Mouse (Mus musculus): ENCODE data around the gene Kcnip3. TPM values are rescaled to one million over a fixed set of nuclear protein-coding genes. Genes with fewer than 3 reads are reported as not detected.

Kcnip3 gene
- polyA plus RNA-seq, 1 experiment, result 0.28 TPM

GRCm38 (mm10) chr2:127537548-127537947, 15.7 kb upstream of the Kcnip3 start:
- TF ChIP-seq POLR2AphosphoS2 (IDR thresholded peaks at IDR 0.05; ENCODE audit: insufficient read length, low read depth) (no peak), MAX (IDR thresholded peaks at IDR 0.05; ENCODE audit: low read depth) (no peak), MYOD1 (IDR thresholded peaks at IDR 0.05; ENCODE audit: control insufficient read depth in 1 of 3, insufficient read length in 2 of 3, low read depth in 2 of 3) (peak in 1 of 3 experiments; percentile 58), REST (IDR thresholded peaks at IDR 0.05; ENCODE audit: insufficient read depth, insufficient read length) (no peak), CEBPB (IDR thresholded peaks at IDR 0.05; ENCODE audit: insufficient read depth, poor library complexity, severe bottlenecking) (no peak), POLR2A (IDR thresholded peaks at IDR 0.05; ENCODE audit: insufficient read length, low read depth) (no peak)
- Histone ChIP-seq H3K27me3 (ENCODE audit: control insufficient read depth, insufficient read depth, insufficient read length) (peaks cover 63% of the 10 kb centered on the region), H3K4me3 (no peak overlapping the region), H3ac (ENCODE audit: control insufficient read depth, insufficient read length) (no peak overlapping the region), H3K36me3 (ENCODE audit: control insufficient read depth, insufficient read depth) (no peaks in the 10 kb centered on the region), H3K79me2 (ENCODE audit: control insufficient read depth, insufficient read depth) (no peaks in the 10 kb centered on the region), H3K4me2 (ENCODE audit: low read depth) (no peak overlapping the region)

DNA sequence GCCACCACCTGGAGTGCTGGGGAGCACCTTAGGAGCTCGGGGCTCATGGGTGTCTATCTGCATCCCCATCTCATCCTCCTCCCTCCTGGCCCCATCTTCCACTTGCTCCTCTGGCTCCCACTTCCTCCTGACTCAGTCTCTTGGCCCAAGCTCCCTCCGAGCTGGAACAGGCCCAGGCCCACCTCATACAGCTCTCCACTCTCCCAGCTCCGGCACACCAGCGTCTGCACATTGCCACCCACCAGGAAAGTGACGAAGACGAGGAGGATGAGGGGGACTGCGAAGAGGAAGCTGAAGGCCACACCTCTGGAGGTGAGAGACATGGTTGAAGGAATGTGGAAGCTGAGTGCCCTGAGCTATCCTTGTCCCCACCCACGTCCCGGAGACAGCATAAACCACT, 13.5 kb upstream of the Kcnip3 start:
- no peaks in the 10 kb centered on the region for H3K36me3 ChIP-seq (ENCODE audit: control insufficient read depth, insufficient read depth)
- no peak overlapping the region for H3ac ChIP-seq (ENCODE audit: control insufficient read depth, insufficient read length)
- H3K79me2 ChIP-seq (ENCODE audit: control insufficient read depth, insufficient read depth), result no peaks in the 10 kb centered on the region
- no peak overlapping the region for H3K4me3 ChIP-seq
- no peak overlapping the region for H3K4me2 ChIP-seq (ENCODE audit: low read depth)
- TF ChIP-seq REST (IDR thresholded peaks at IDR 0.05; ENCODE audit: insufficient read depth, insufficient read length) (no peak), TCF12 (IDR thresholded peaks at IDR 0.05; ENCODE audit: insufficient read depth, poor library complexity, severe bottlenecking) (no peak), POLR2AphosphoS2 (IDR thresholded peaks at IDR 0.05; ENCODE audit: insufficient read length, low read depth) (no peak), USF1 (IDR thresholded peaks at IDR 0.05; ENCODE audit: low read depth) (no peak)
- peaks cover 42% of the 10 kb centered on the region for H3K27me3 ChIP-seq (ENCODE audit: control insufficient read depth, insufficient read depth, insufficient read length)

- Histone ChIP-seq H3K79me2 (ENCODE audit: control insufficient read depth, insufficient read depth) (no peaks in the 10 kb centered on the region), H3K4me2 (ENCODE audit: low read depth) (no peak overlapping the region), H3K27me3 (ENCODE audit: control insufficient read depth, insufficient read depth, insufficient read length) (peaks cover 44% of the 10 kb centered on the region), H3K4me3 (no peak overlapping the region), H3K36me3 (ENCODE audit: control insufficient read depth, insufficient read depth) (no peaks in the 10 kb centered on the region), H3ac (ENCODE audit: control insufficient read depth, insufficient read length) (no peak overlapping the region)
- peak; percentile 69 for TF ChIP-seq REST (IDR thresholded peaks at IDR 0.05; ENCODE audit: insufficient read depth, insufficient read length)
- no peak for TF ChIP-seq MAX (IDR thresholded peaks at IDR 0.05; ENCODE audit: low read depth)
- no peak for TF ChIP-seq TCF12 (IDR thresholded peaks at IDR 0.05; ENCODE audit: insufficient read depth, poor library complexity, severe bottlenecking)
- TF ChIP-seq USF1 (IDR thresholded peaks at IDR 0.05; ENCODE audit: low read depth), result no peak
- no peak for TF ChIP-seq MYOG (IDR thresholded peaks at IDR 0.05; ENCODE audit: control insufficient read depth in 1 of 3, insufficient read depth in 1 of 3, insufficient read length in 2 of 3, low read depth in 2 of 3)
These were observed 10.5 kb upstream of the Kcnip3 start for GRCm38 (mm10) chr2:127532379-127532778.

GRCm38 (mm10) chr2:127531592-127531991, 9.7 kb upstream of the Kcnip3 start:
- TF ChIP-seq CEBPB (IDR thresholded peaks at IDR 0.05; ENCODE audit: insufficient read depth, poor library complexity, severe bottlenecking) (no peak), REST (IDR thresholded peaks at IDR 0.05; ENCODE audit: insufficient read depth, insufficient read length) (no peak), MAX (IDR thresholded peaks at IDR 0.05; ENCODE audit: low read depth) (no peak)
- H3K27me3 ChIP-seq (ENCODE audit: control insufficient read depth, insufficient read depth, insufficient read length), result peaks cover 43% of the 10 kb centered on the region

GRCm38 (mm10) chr2:127530418-127530817, 8.5 kb upstream of the Kcnip3 start:
- no peak overlapping the region for H3ac ChIP-seq (ENCODE audit: control insufficient read depth, insufficient read length)
- no peaks in the 10 kb centered on the region for H3K79me2 ChIP-seq (ENCODE audit: control insufficient read depth, insufficient read depth)
- no peak overlapping the region for H3K4me2 ChIP-seq (ENCODE audit: low read depth)
- TF ChIP-seq POLR2AphosphoS2 (IDR thresholded peaks at IDR 0.05; ENCODE audit: insufficient read length, low read depth) (no peak), CEBPB (IDR thresholded peaks at IDR 0.05; ENCODE audit: insufficient read depth, poor library complexity, severe bottlenecking) (no peak), E2F4 (IDR thresholded peaks at IDR 0.05; ENCODE audit: insufficient read depth) (no peak), TCF3 (IDR thresholded peaks at IDR 0.05; ENCODE audit: insufficient read length, low read depth) (no peak), MYOD1 (IDR thresholded peaks at IDR 0.05; ENCODE audit: control insufficient read depth in 1 of 3, insufficient read length in 2 of 3, low read depth in 2 of 3) (no peak), MAX (IDR thresholded peaks at IDR 0.05; ENCODE audit: low read depth) (no peak), POLR2A (IDR thresholded peaks at IDR 0.05; ENCODE audit: insufficient read length, low read depth) (no peak), MYOG (IDR thresholded peaks at IDR 0.05; ENCODE audit: control insufficient read depth in 1 of 3, insufficient read depth in 1 of 3, insufficient read length in 2 of 3, low read depth in 2 of 3) (no peak), REST (IDR thresholded peaks at IDR 0.05; ENCODE audit: insufficient read depth, insufficient read length) (no peak), USF1 (IDR thresholded peaks at IDR 0.05; ENCODE audit: low read depth) (no peak)
- H3K4me3 ChIP-seq, result no peak overlapping the region
- H3K36me3 ChIP-seq (ENCODE audit: control insufficient read depth, insufficient read depth), result no peaks in the 10 kb centered on the region
- H3K27me3 ChIP-seq (ENCODE audit: control insufficient read depth, insufficient read depth, insufficient read length), result peaks cover 37% of the 10 kb centered on the region

More at GRCm38 (mm10) chr2:127531592-127531991, 9.7 kb upstream of the Kcnip3 start:
- Histone ChIP-seq H3K4me3 (no peak overlapping the region), H3K36me3 (ENCODE audit: control insufficient read depth, insufficient read depth) (no peaks in the 10 kb centered on the region), H3K4me2 (ENCODE audit: low read depth) (no peak overlapping the region), H3K79me2 (ENCODE audit: control insufficient read depth, insufficient read depth) (no peaks in the 10 kb centered on the region), H3ac (ENCODE audit: control insufficient read depth, insufficient read length) (no peak overlapping the region)
